ENCODE assay signal across 8 mouse cellular contexts in the genomic region with DNA sequence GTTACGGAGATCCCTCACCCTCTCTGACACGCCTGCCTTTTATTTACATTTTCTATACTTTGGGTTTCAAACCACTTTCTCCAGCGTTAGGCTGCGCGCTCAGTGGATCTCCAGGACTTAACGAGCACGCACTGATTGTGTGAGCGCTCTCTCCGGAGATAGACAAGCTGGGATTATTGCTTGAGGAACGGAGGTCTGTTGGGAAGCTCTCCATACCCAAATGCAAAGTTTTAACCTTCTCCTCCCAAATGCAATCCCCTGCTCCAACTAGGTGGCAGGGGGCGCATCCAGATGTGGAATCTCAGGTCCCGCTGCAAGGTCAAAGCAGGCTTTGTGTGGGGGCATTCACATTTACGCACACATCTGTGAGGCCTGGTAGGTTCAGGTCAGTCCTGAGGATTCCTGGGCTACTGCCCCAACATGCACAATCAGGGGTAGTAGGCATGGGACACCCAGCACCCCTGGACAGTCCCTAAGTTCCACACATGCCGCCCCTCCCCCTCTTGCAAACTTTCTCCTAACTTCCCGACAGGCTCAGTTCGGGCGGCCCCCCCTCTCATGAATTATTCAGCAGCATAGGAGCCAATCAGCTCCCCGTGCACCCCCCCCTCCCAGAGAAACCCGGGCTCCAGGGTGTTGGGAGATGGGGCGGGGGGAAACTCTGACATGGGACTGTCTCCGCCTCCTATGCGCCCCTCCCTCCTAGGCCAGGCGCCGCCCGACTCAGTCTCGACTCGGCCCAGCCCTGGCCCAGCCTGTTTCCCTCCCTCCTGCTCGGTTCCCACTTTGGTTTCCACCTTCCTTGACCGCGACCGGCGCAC. TPM values are rescaled to one million over a fixed set of nuclear protein-coding genes. Genes with fewer than 3 reads are reported as not detected.
DNase-seq lines count a peak whose midpoint lies in the region; ATAC-seq and TF ChIP-seq lines count a peak whose summit lies in the region.

Gene Ephb4 (plus strand): TSS at position 726 of the 821 bp plus-strand sequence.

- ATAC-seq in forebrain, embryonic 12.5 days (ENCODE audit: low FRiP score), result peak; percentile 94
- peak; percentile 95 for ATAC-seq in heart, embryonic 14.5 days (ENCODE audit: insufficient number of reproducible peaks, insufficient read depth, low FRiP score, low read depth)
- peak; percentile 94 for ATAC-seq in kidney, postnatal 0 days (replicated peaks; ENCODE audit: low FRiP score, low read depth)
- peak; percentile 77 for ATAC-seq in liver, embryonic 13.5 days (ENCODE audit: low read depth)
- ATAC-seq in neural tube, embryonic 13.5 days (ENCODE audit: low read depth), result peak; percentile 89

- peak within 1 kb of the TSS; percentile 88 for H3K9ac ChIP-seq in forebrain, embryonic 12.5 days
- peak within 1 kb of the TSS; percentile 97 for H3K9ac ChIP-seq in heart, embryonic 14.5 days (ENCODE audit: low read length)
- peak within 1 kb of the TSS; percentile 92 for H3K9ac ChIP-seq in kidney, postnatal 0 days (ENCODE audit: low read depth, low read length)
- peak within 1 kb of the TSS; percentile 73 for H3K9ac ChIP-seq in liver, embryonic 13.5 days
- H3K9ac ChIP-seq in neural tube, embryonic 13.5 days, result peak within 1 kb of the TSS; percentile 79

- H3ac ChIP-seq in C2C12 (ENCODE audit: control insufficient read depth, insufficient read length, low read depth), result peak within 1 kb of the TSS; percentile 83

- peaks cover 21% of the 10 kb centered on the region for H3K79me3 ChIP-seq in C2C12 (ENCODE audit: low read depth)

- H3K4me3 ChIP-seq in C2C12 (ENCODE audit: insufficient read depth, poor library complexity, severe bottlenecking), result peak within 1 kb of the TSS; percentile 72
- peak within 1 kb of the TSS; percentile 69 for H3K4me3 ChIP-seq in forebrain, embryonic 12.5 days (replicated peaks)
- H3K4me3 ChIP-seq in heart, embryonic 14.5 days (ENCODE audit: control insufficient read depth in 1 of 2, insufficient read depth in 1 of 2, low read depth in 1 of 2, low read length in 2 of 2), result peak within 1 kb of the TSS; percentile 59 to 91
- H3K4me3 ChIP-seq in kidney, postnatal 0 days (replicated peaks; ENCODE audit: low read depth, low read length), result peak within 1 kb of the TSS; percentile 90
- peak within 1 kb of the TSS; percentile 62 for H3K4me3 ChIP-seq in liver, embryonic 13.5 days (replicated peaks)
- peak within 1 kb of the TSS; percentile 55 for H3K4me3 ChIP-seq in neural tube, embryonic 13.5 days

- H3K36me3 ChIP-seq in C2C12 (ENCODE audit: control insufficient read depth, insufficient read depth), result peaks cover 2% of the 10 kb centered on the region
- H3K36me3 ChIP-seq in forebrain, embryonic 12.5 days (replicated peaks), result peaks cover 13% of the 10 kb centered on the region
- peaks cover 12% of the 10 kb centered on the region for H3K36me3 ChIP-seq in heart, embryonic 14.5 days (ENCODE audit: control insufficient read depth, insufficient read depth, low read length)
- peaks cover 11% of the 10 kb centered on the region; the same call in 1 of the 2 replicates for H3K36me3 ChIP-seq in kidney, postnatal 0 days (ENCODE audit: insufficient read depth, low read length)
- H3K36me3 ChIP-seq in liver, embryonic 13.5 days, result peaks cover 7% of the 10 kb centered on the region; the same call in 1 of the 2 replicates
- peaks cover 9% of the 10 kb centered on the region; the same call in 1 of the 2 replicates for H3K36me3 ChIP-seq in neural tube, embryonic 13.5 days

- peak; percentile 95 for DNase-seq in adrenal gland, postnatal 10 days
- peak; percentile 98 for DNase-seq in kidney, postnatal 0 days (ENCODE audit: low spot score)
- peak; percentile 31 for DNase-seq in liver, embryonic 13.5 days
- DNase-seq in urinary bladder, adult 2 months (ENCODE audit: low spot score), result peak; percentile 76

- no peaks in the 10 kb centered on the region for H3K27me3 ChIP-seq in C2C12 (ENCODE audit: control insufficient read depth, insufficient read depth, insufficient read length)
- H3K27me3 ChIP-seq in forebrain, embryonic 12.5 days, result peaks cover 6% of the 10 kb centered on the region; the same call in 1 of the 2 replicates
- no peaks in the 10 kb centered on the region for H3K27me3 ChIP-seq in heart, embryonic 14.5 days (ENCODE audit: control insufficient read depth, insufficient read depth, low read length)
- H3K27me3 ChIP-seq in kidney, postnatal 0 days (ENCODE audit: insufficient read depth, low read length), result no peaks in the 10 kb centered on the region
- peaks cover 62% of the 10 kb centered on the region for H3K27me3 ChIP-seq in liver, embryonic 13.5 days
- H3K27me3 ChIP-seq in neural tube, embryonic 13.5 days, result peaks cover 30% of the 10 kb centered on the region

- peaks cover 45% of the 10 kb centered on the region for H3K79me2 ChIP-seq in C2C12 (ENCODE audit: control insufficient read depth, insufficient read depth)

- H3K27ac ChIP-seq in forebrain, embryonic 12.5 days, result peak within 1 kb of the TSS; percentile 86
- H3K27ac ChIP-seq in heart, embryonic 14.5 days (replicated peaks in 1 of 2; ENCODE audit: control insufficient read depth in 1 of 2, insufficient read depth in 1 of 2, low read depth in 2 of 2, low read length in 2 of 2), result peak within 1 kb of the TSS; percentile 94 to 98
- peak within 1 kb of the TSS; percentile 98 for H3K27ac ChIP-seq in kidney, postnatal 0 days
- H3K27ac ChIP-seq in liver, embryonic 13.5 days, result peak within 1 kb of the TSS; percentile 68
- H3K27ac ChIP-seq in neural tube, embryonic 13.5 days (replicated peaks), result peak within 1 kb of the TSS; percentile 76

- no peak for TF ChIP-seq CTCF in C2C12 (IDR thresholded peaks at IDR 0.05; ENCODE audit: control insufficient read depth, insufficient read depth, insufficient read length)
- TF ChIP-seq CTCF in kidney, postnatal 0 days (IDR thresholded peaks at IDR 0.05; ENCODE audit: low read depth), result peak; percentile 50

- WGBS in forebrain, embryonic 12.5 days, result under 1% methylated on average over 31 of the region's 32 CpGs
- under 1% methylated on average over 30 of the region's 32 CpGs for WGBS in heart, embryonic 14.5 days
- 2% methylated on average over 29 of the region's 32 CpGs for WGBS in kidney, postnatal 0 days
- WGBS in liver, embryonic 13.5 days (ENCODE audit: insufficient replicate concordance), result under 1% methylated on average over 32 of the region's 32 CpGs
- WGBS in neural tube, embryonic 13.5 days, result 0% methylated on average over 28 of the region's 32 CpGs

- H3K9me3 ChIP-seq in forebrain, embryonic 12.5 days, result no peaks in the 10 kb centered on the region
- H3K9me3 ChIP-seq in heart, embryonic 14.5 days (ENCODE audit: control insufficient read depth, low read length), result no peaks in the 10 kb centered on the region
- no peaks in the 10 kb centered on the region for H3K9me3 ChIP-seq in kidney, postnatal 0 days (replicated peaks; ENCODE audit: low read length)
- no peaks in the 10 kb centered on the region for H3K9me3 ChIP-seq in liver, embryonic 13.5 days (replicated peaks)
- no peaks in the 10 kb centered on the region for H3K9me3 ChIP-seq in neural tube, embryonic 13.5 days

- H3K4me1 ChIP-seq in forebrain, embryonic 12.5 days, result peaks cover 59% of the 10 kb centered on the region
- H3K4me1 ChIP-seq in heart, embryonic 14.5 days (ENCODE audit: control insufficient read depth in 2 of 2, insufficient read depth in 2 of 2, low read length in 2 of 2), result peaks cover 30 to 48% of the 10 kb centered on the region in 2 experiments
- H3K4me1 ChIP-seq in kidney, postnatal 0 days (replicated peaks; ENCODE audit: insufficient read depth, low read length), result peaks cover 33% of the 10 kb centered on the region
- H3K4me1 ChIP-seq in liver, embryonic 13.5 days (replicated peaks), result peaks cover 9% of the 10 kb centered on the region; the same call in 1 of the 2 replicates
- H3K4me1 ChIP-seq in neural tube, embryonic 13.5 days (replicated peaks), result peaks cover 46% of the 10 kb centered on the region

- peak within 1 kb of the TSS; percentile 73 for H3K4me2 ChIP-seq in forebrain, embryonic 12.5 days
- H3K4me2 ChIP-seq in heart, embryonic 14.5 days (ENCODE audit: low read length), result peak within 1 kb of the TSS; percentile 78
- H3K4me2 ChIP-seq in kidney, postnatal 0 days (ENCODE audit: low read length), result peak within 1 kb of the TSS; percentile 76
- H3K4me2 ChIP-seq in liver, embryonic 13.5 days, result peak within 1 kb of the TSS; percentile 55
- H3K4me2 ChIP-seq in neural tube, embryonic 13.5 days, result peak within 1 kb of the TSS; percentile 90

TF ChIP-seq in C2C12, 6 proteins besides CTCF, POLR2A, EP300 and RAD21:
- TF ChIP-seq MYOG (IDR thresholded peaks at IDR 0.05; ENCODE audit: control insufficient read depth, extremely low read depth, insufficient read length) (no peak), USF1 (IDR thresholded peaks at IDR 0.05; ENCODE audit: low read depth) (no peak), MAX (IDR thresholded peaks at IDR 0.05) (no peak), MYOD1 (IDR thresholded peaks at IDR 0.05; ENCODE audit: control insufficient read depth, insufficient read length, low read depth) (no peak)

RNA-seq across cellular contexts. Expression of gene Ephb4, which starts in this region (rescaled TPM):
- polyA plus RNA-seq in C2C12 (2012; fragmentation: generic; extraction: Trizol), result 25.2 TPM
- total RNA-seq in adrenal gland, postnatal 10 days (2021), result 10 to 100 TPM; 71.9 to 73.6 TPM
- polyA plus RNA-seq in forebrain, embryonic 12.5 days (2016; fragmentation: Nextera tagmentation; extraction: Ambion mirVana), result 26.7 and 27.7 TPM in 2 replicates
- polyA plus RNA-seq in heart, embryonic 14.5 days (2014; fragmentation: Nextera tagmentation; extraction: Ambion mirVana), result 38.2 and 40.5 TPM in 2 replicates
- polyA plus RNA-seq in kidney, postnatal 0 days (2015; fragmentation: Nextera tagmentation; extraction: Ambion mirVana), result 38.1 and 40.5 TPM in 2 replicates
- polyA plus RNA-seq in liver, embryonic 13.5 days (2015; fragmentation: Nextera tagmentation; extraction: Ambion mirVana), result 5.6 and 8.1 TPM in 2 replicates
- 10.8 and 13.4 TPM in 2 replicates for polyA plus RNA-seq in neural tube, embryonic 13.5 days (2015; fragmentation: Nextera tagmentation; extraction: Ambion mirVana)
- 24.2 and 31.4 TPM in 2 replicates for polyA plus RNA-seq in urinary bladder, adult 2 months (2012; rRNA removed)

Comparison
In these comparisons a context has a peak if more than half of its experiments do, and no peak if none do; other contexts are left out.
1. Peak in every context shown above with its lines: DNase-seq, ATAC-seq, H3K4me3 ChIP-seq and H3K27ac ChIP-seq.
2. DNase-seq: peak in every context shown above with its lines; median percentile 98 in kidney, postnatal 0 days; 95 in adrenal gland, postnatal 10 days; 76 in urinary bladder, adult 2 months; 31 in liver, embryonic 13.5 days.